Mouse (Mus musculus) bone marrow macrophage, adult 2 months (primary cell): ENCODE measurements at regions not wholly inside any gene's neighbourhood (a gene's known extent, or its start where the extent isn't known, plus 50 kb on each side); places are given as distances from the start of the nearest gene placed in this dataset.
A peak's percentile ranks its signal among the peaks of the same experiment; 100 is the strongest.

Experiments
- H3K27ac ChIP-seq: 2 replicates; pipeline ENCODE4 v1.5.1; 2012; ENCODE audit warnings: low read depth, low read length; ENCODE audit not compliant: insufficient read depth
- H3K4me1 ChIP-seq: 2 replicates; pipeline ENCODE4 v1.6.1; 2012; ENCODE audit warnings: low read length; ENCODE audit not compliant: control insufficient read depth, insufficient read depth
- H3K4me3 ChIP-seq: 2 replicates; pipeline ENCODE4 v1.5.1; 2012; ENCODE audit warnings: mild to moderate bottlenecking, low read length, moderate library complexity; ENCODE audit not compliant: insufficient read depth
- CTCF ChIP-seq: IDR thresholded peaks from 2 replicates; pipeline ENCODE4 v1.5.1; 2012; ENCODE audit warnings: low read depth, mild to moderate bottlenecking, low read length, moderate library complexity
- POLR2A ChIP-seq: IDR thresholded peaks from 2 replicates; pipeline ENCODE4 v1.6.1; 2012; ENCODE audit warnings: mild to moderate bottlenecking, low read depth, low read length, borderline replicate concordance

GRCm38 (mm10) chr16:50032798-50033197 lies 232.5 kb downstream of the Cd47 start:
- peaks cover 7% of the 10 kb centered on the region for H3K4me1 ChIP-seq
- TF ChIP-seq POLR2A (no peak), CTCF (no peak)
- no peak overlapping the region for H3K4me3 ChIP-seq
- no peak overlapping the region for H3K27ac ChIP-seq

GRCm38 (mm10) chr16:50036296-50036734 lies 236.0 kb downstream of the Cd47 start:
- TF ChIP-seq POLR2A (no peak), CTCF (no peak)

GRCm38 (mm10) chr16:50044103-50044502 lies 243.8 kb downstream of the Cd47 start:
- Histone ChIP-seq H3K4me3 (no peak overlapping the region), H3K4me1 (peaks cover 8% of the 10 kb centered on the region), H3K27ac (no peak overlapping the region)
- TF ChIP-seq POLR2A (no peak), CTCF (no peak)

More at GRCm38 (mm10) chr16:50036296-50036734, 236.0 kb downstream of the Cd47 start:
- Histone ChIP-seq H3K4me3 (no peak overlapping the region), H3K4me1 (no peaks in the 10 kb centered on the region), H3K27ac (no peak overlapping the region)

- TF ChIP-seq CTCF, result peak; percentile 94
- TF ChIP-seq POLR2A, result no peak
- H3K4me1 ChIP-seq, result peaks cover 8% of the 10 kb centered on the region
- H3K27ac ChIP-seq, result no peak overlapping the region
- H3K4me3 ChIP-seq, result peak overlapping the region; percentile 50
Observed at GRCm38 (mm10) chr16:50045552-50046547, 245.5 kb downstream of the Cd47 start.

GRCm38 (mm10) chr16:50063540-50063939 lies 263.2 kb downstream of the Cd47 start:
- H3K4me3 ChIP-seq, result no peak overlapping the region
- no peak for TF ChIP-seq CTCF
- TF ChIP-seq POLR2A, result no peak
- no peak overlapping the region for H3K27ac ChIP-seq
- H3K4me1 ChIP-seq, result peaks cover 26% of the 10 kb centered on the region

GRCm38 (mm10) chr16:50065336-50066082 lies 265.2 kb downstream of the Cd47 start:
- no peak for TF ChIP-seq CTCF
- no peak for TF ChIP-seq POLR2A
- Histone ChIP-seq H3K27ac (no peak overlapping the region), H3K4me3 (no peak overlapping the region), H3K4me1 (peaks cover 33% of the 10 kb centered on the region)

GRCm38 (mm10) chr16:50069033-50069432 lies 268.7 kb downstream of the Cd47 start:
- Histone ChIP-seq H3K4me1 (peaks cover 16% of the 10 kb centered on the region), H3K27ac (peak overlapping the region; percentile 8; the same call in 1 of the 2 replicates), H3K4me3 (no peak overlapping the region)
- TF ChIP-seq POLR2A, result no peak
- TF ChIP-seq CTCF, result no peak

- Histone ChIP-seq H3K4me1 (peaks cover 14% of the 10 kb centered on the region), H3K27ac (no peak overlapping the region), H3K4me3 (no peak overlapping the region)
- TF ChIP-seq POLR2A, result no peak
- TF ChIP-seq CTCF, result no peak
Observed at GRCm38 (mm10) chr16:50070728-50071127, 270.4 kb downstream of the Cd47 start.

GRCm38 (mm10) chr16:50072853-50073360 lies 272.6 kb downstream of the Cd47 start:
- no peak overlapping the region for H3K4me3 ChIP-seq
- H3K27ac ChIP-seq, result no peak overlapping the region
- H3K4me1 ChIP-seq, result peaks cover 7% of the 10 kb centered on the region
- TF ChIP-seq CTCF (no peak), POLR2A (no peak)

- Histone ChIP-seq H3K4me3 (no peak overlapping the region), H3K4me1 (peaks cover 3% of the 10 kb centered on the region), H3K27ac (no peak overlapping the region)
- no peak for TF ChIP-seq POLR2A
- TF ChIP-seq CTCF, result peak; percentile 35; the same call in 1 of the 2 replicates
Observed at GRCm38 (mm10) chr16:50073979-50074378, 273.6 kb downstream of the Cd47 start.

- Histone ChIP-seq H3K4me3 (no peak overlapping the region), H3K4me1 (no peaks in the 10 kb centered on the region), H3K27ac (no peak overlapping the region)
- no peak for TF ChIP-seq CTCF
- no peak for TF ChIP-seq POLR2A
Observed at GRCm38 (mm10) chr16:50075641-50076040, 275.3 kb downstream of the Cd47 start.
